Mouse (Mus musculus): ENCODE measurements at regions not wholly inside any gene's neighbourhood (a gene's known extent, or its start where the extent isn't known, plus 50 kb on each side); places are given as distances from the start of the nearest gene placed in this dataset.

GRCm38 (mm10) chr4:89365875-89366274 lies 55.0 kb upstream of the Cdkn2b start:
- Histone ChIP-seq H3K4me1 (no peaks in the 10 kb centered on the region), H3K4me2 (replicated peaks) (no peak overlapping the region), H3K9me3 (no peaks in the 10 kb centered on the region), H3K4me3 (no peak overlapping the region), H3K27ac (no peak overlapping the region), H3K27me3 (no peaks in the 10 kb centered on the region), H3K36me3 (no peaks in the 10 kb centered on the region), H3K9ac (no peak overlapping the region)
- 37% methylated on average over 5 of the region's 5 CpGs for WGBS
- ATAC-seq (ENCODE audit: insufficient number of reproducible peaks, insufficient read depth, low FRiP score, low TSS enrichment) = no peak

GRCm38 (mm10) chr4:89363150-89363683 lies 52.4 kb upstream of the Cdkn2b start:
- 66% methylated on average over 2 of the region's 2 CpGs for WGBS
- Histone ChIP-seq H3K27me3 (no peaks in the 10 kb centered on the region), H3K4me3 (no peak overlapping the region), H3K27ac (no peak overlapping the region), H3K9ac (no peak overlapping the region), H3K4me2 (replicated peaks) (no peak overlapping the region), H3K36me3 (no peaks in the 10 kb centered on the region), H3K4me1 (no peaks in the 10 kb centered on the region), H3K9me3 (no peaks in the 10 kb centered on the region)
- ATAC-seq (ENCODE audit: insufficient number of reproducible peaks, insufficient read depth, low FRiP score, low TSS enrichment) = no peak

GRCm38 (mm10) chr4:89362650-89363049 lies 51.8 kb upstream of the Cdkn2b start:
- H3K36me3 ChIP-seq = no peaks in the 10 kb centered on the region
- H3K4me1 ChIP-seq = no peaks in the 10 kb centered on the region
- H3K27me3 ChIP-seq = no peaks in the 10 kb centered on the region
- H3K4me2 ChIP-seq (replicated peaks) = no peak overlapping the region
- H3K27ac ChIP-seq = no peak overlapping the region
- WGBS = 66% methylated on average over 3 of the region's 3 CpGs
- ATAC-seq (ENCODE audit: insufficient number of reproducible peaks, insufficient read depth, low FRiP score, low TSS enrichment) = no peak
- H3K9me3 ChIP-seq = no peaks in the 10 kb centered on the region
- H3K9ac ChIP-seq = no peak overlapping the region
- no peak overlapping the region for H3K4me3 ChIP-seq

- H3K9me3 ChIP-seq = no peaks in the 10 kb centered on the region
- H3K4me1 ChIP-seq = no peaks in the 10 kb centered on the region
- H3K4me2 ChIP-seq (replicated peaks) = no peak overlapping the region
- ATAC-seq (ENCODE audit: insufficient number of reproducible peaks, insufficient read depth, low FRiP score, low TSS enrichment) = no peak
- no peaks in the 10 kb centered on the region for H3K27me3 ChIP-seq
- WGBS = 85% methylated on average over 7 of the region's 7 CpGs
- H3K27ac ChIP-seq = no peak overlapping the region
- no peak overlapping the region for H3K4me3 ChIP-seq
- no peak overlapping the region for H3K9ac ChIP-seq
- H3K36me3 ChIP-seq = no peaks in the 10 kb centered on the region
These were observed 50.5 kb upstream of the Cdkn2b start for GRCm38 (mm10) chr4:89361316-89361715.
